Mouse (Mus musculus) stomach, embryonic 14.5 days (tissue): ENCODE data around the gene Actr8. TPM values are rescaled to one million over a fixed set of nuclear protein-coding genes. Genes with fewer than 3 reads are reported as not detected.

Experiments used
- microRNA-seq: library from miRNA; unstranded; fragments of <30 nt; microRNA quantifications from one replicate; pipeline ENCODE4, GENCODE M21; 2016
- polyA plus RNA-seq: library from polyadenylated mRNA; unstranded; fragments of >200 nt; fragmentation: Nextera tagmentation; extraction: Ambion mirVana; gene quantifications from 2 replicates; pipeline ENCODE4 v1.2.1, GENCODE M21; 2014

Actr8 gene
- polyA plus RNA-seq, 1 experiment from 2014 or later, result 56.7 TPM

Small RNA genes lying within 50 kb of the gene (microRNA-seq; reads per million reads assigned to microRNA genes)
- gene Mir6947, result not detected

Other genes starting within 250 kb of the Actr8 start
- gene Selenok, start 10.0 kb upstream of the Actr8 start, polyA plus RNA-seq, result 220 and 234 TPM in 2 replicates
- 0.94 and 1.1 TPM in 2 replicates for gene Il17rb, start 30.6 kb downstream of the Actr8 start, polyA plus RNA-seq
- 0.84 and 1.1 TPM in 2 replicates for gene Chdh, start 30.7 kb downstream of the Actr8 start, polyA plus RNA-seq